Mouse (Mus musculus) stomach, embryonic 15.5 days (tissue): Measurements from ENCODE around the gene Gjc3. TPM values are rescaled to one million over a fixed set of nuclear protein-coding genes. Genes with fewer than 3 reads are reported as not detected.

Experiments used
- polyA plus RNA-seq: library from polyadenylated mRNA; unstranded; fragments of >200 nt; fragmentation: Nextera tagmentation; extraction: Ambion mirVana; gene quantifications from 2 replicates; pipeline ENCODE4 v1.2.1, GENCODE M21; 2015

Gjc3 gene
- polyA plus RNA-seq, 1 experiment from 2014 or later = 0.94 TPM

Other genes starting within 250 kb of the Gjc3 start
- gene Nyap1, start 221.5 kb downstream of the Gjc3 start, polyA plus RNA-seq = 2.7 and 2.9 TPM in 2 replicates
- gene Tsc22d4, start 217.4 kb downstream of the Gjc3 start, polyA plus RNA-seq = 130 and 138 TPM in 2 replicates
- gene Ppp1r35, start 184.2 kb downstream of the Gjc3 start, polyA plus RNA-seq = 22.5 and 26.2 TPM in 2 replicates
- 7.5 and 10.4 TPM in 2 replicates for gene Mepce, start 175.4 kb downstream of the Gjc3 start, polyA plus RNA-seq
- 18.3 and 20.5 TPM in 2 replicates for gene Zcwpw1, start 175.3 kb downstream of the Gjc3 start, polyA plus RNA-seq
- gene Pilra, start 126.8 kb downstream of the Gjc3 start, polyA plus RNA-seq = 2.2 and 2.4 TPM in 2 replicates
- 0.89 and 1.6 TPM in 2 replicates for gene Pilrb1, start 105.0 kb downstream of the Gjc3 start, polyA plus RNA-seq
- 1.4 and 1.6 TPM in 2 replicates for gene Pilrb2, start 91.3 kb downstream of the Gjc3 start, polyA plus RNA-seq
- gene Cyp3a13, start 41.5 kb downstream of the Gjc3 start, polyA plus RNA-seq = 9.3 and 10.4 TPM in 2 replicates
- 0.43 and 0.46 TPM in 2 replicates for gene Azgp1, start 18.4 kb upstream of the Gjc3 start, polyA plus RNA-seq
- gene Smok3a, start 58.2 kb upstream of the Gjc3 start, polyA plus RNA-seq = not detected in 2 replicates
- gene Smok3b, start 58.3 kb upstream of the Gjc3 start, polyA plus RNA-seq = not detected in 2 replicates
- gene Smok3c, start 90.1 kb upstream of the Gjc3 start, polyA plus RNA-seq = not detected in 2 replicates
- 13.6 and 14.8 TPM in 2 replicates for gene Zkscan1, start 122.0 kb upstream of the Gjc3 start, polyA plus RNA-seq
- gene Zscan21, start 153.8 kb upstream of the Gjc3 start, polyA plus RNA-seq = 46.2 and 48.7 TPM in 2 replicates
- 17.5 and 18.1 TPM in 2 replicates for gene Zfp113, start 192.6 kb upstream of the Gjc3 start, polyA plus RNA-seq
- gene Cops6, start 198.0 kb upstream of the Gjc3 start, polyA plus RNA-seq = 270 and 287 TPM in 2 replicates
- 23.4 and 23.9 TPM in 2 replicates for gene Ap4m1, start 208.9 kb upstream of the Gjc3 start, polyA plus RNA-seq
- gene Mcm7, start 209.3 kb upstream of the Gjc3 start, polyA plus RNA-seq = 150 and 155 TPM in 2 replicates
- 71.3 and 73.7 TPM in 2 replicates for gene Taf6, start 224.4 kb upstream of the Gjc3 start, polyA plus RNA-seq
- gene Cnpy4, start 224.4 kb upstream of the Gjc3 start, polyA plus RNA-seq = 44.4 and 48.0 TPM in 2 replicates
- 8.1 and 9.4 TPM in 2 replicates for gene Mblac1, start 231.2 kb upstream of the Gjc3 start, polyA plus RNA-seq